In the genomic region with DNA sequence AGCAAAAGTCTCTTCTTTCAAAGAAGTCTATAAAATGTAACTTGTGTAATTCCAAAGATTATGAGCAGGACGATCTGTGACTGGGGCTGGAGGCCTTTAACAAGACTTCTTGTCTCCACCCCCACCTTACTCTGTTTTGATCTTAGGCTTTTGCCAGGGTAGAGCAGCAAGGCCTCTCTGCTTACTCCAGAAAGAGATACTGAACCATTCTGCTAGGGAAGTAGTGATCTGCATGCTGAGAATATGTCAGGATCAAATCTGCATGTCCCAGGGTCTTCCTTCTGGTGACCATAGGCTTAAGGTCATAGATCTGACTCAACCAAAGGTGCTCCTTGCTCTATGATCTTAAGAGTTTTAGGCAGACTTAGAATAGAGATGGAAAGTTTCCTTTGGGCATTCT, we compare ENCODE assay signal across 14 mouse cellular contexts.
"Had no signal": no experiment of that assay in that cellular context is flagged by ENCODE, and none has a peak within 500 bp of the region (broad histone marks: within the 10 kb centered on the region; RNA-seq: fewer than 3 reads in every experiment).

No protein-coding gene starts in this region.

- H3K27me3 ChIP-seq: liver, embryonic 12.5 days had no signal

- H3K36me3 ChIP-seq: limb, embryonic 15.5 days; liver, embryonic 12.5 days; midbrain, embryonic 12.5 days had no signal

- ATAC-seq: liver, embryonic 12.5 days; midbrain, embryonic 16.5 days had no signal

- H3K4me2 ChIP-seq: limb, embryonic 15.5 days; liver, embryonic 12.5 days; lung, embryonic 14.5 days; midbrain, embryonic 12.5 days had no signal

- H3K9me3 ChIP-seq: limb, embryonic 15.5 days; liver, embryonic 12.5 days; midbrain, embryonic 12.5 days had no signal

- H3K4me1 ChIP-seq: liver, embryonic 12.5 days; midbrain, embryonic 12.5 days had no signal

- H3K9ac ChIP-seq: limb, embryonic 15.5 days; liver, embryonic 12.5 days; lung, embryonic 14.5 days; midbrain, embryonic 12.5 days had no signal

- DNase-seq: kidney, postnatal 36 days; layer of hippocampus, adult 9-11 months; layer of hippocampus, postnatal 36 days; lung, embryonic 14.5 days; retina, postnatal 1 day; right cerebral cortex, postnatal 4 days; spleen, adult 18-20 months; thymus, adult 18-20 months; thymus, postnatal 36 days had no signal

- H3K27ac ChIP-seq: kidney, postnatal 0 days; limb, embryonic 15.5 days; liver, embryonic 12.5 days; midbrain, embryonic 12.5 days had no signal

- H3K4me3 ChIP-seq: limb, embryonic 15.5 days; liver, embryonic 12.5 days; midbrain, embryonic 12.5 days had no signal
